Mouse (Mus musculus) lung, postnatal 0 days (tissue): ENCODE results near the gene Jph4. TPM values are rescaled to one million over a fixed set of nuclear protein-coding genes. Genes with fewer than 3 reads are reported as not detected.

Source experiments
- ATAC-seq: fragments of 200-750 bp; cut with Nextera tagmentation; 2 replicates; pipeline ENCODE4 v1.8.0; 2017; ENCODE audit warnings: moderate library complexity
- DNase-seq: peaks from one replicate; pipeline ENCODE4 v3.0.0-alpha.2; 2016; ENCODE audit warnings: low spot score
- H3K27ac ChIP-seq: fragments of 300-500 bp; sonication (generic); 2 replicates; pipeline ENCODE4 v1.5.1; 2014; ENCODE audit warnings: antibody characterized with exemption, mild to moderate bottlenecking, low read length, mixed read lengths
- H3K27me3 ChIP-seq: fragments of 300-500 bp; sonication (generic); replicated peaks from 2 replicates; pipeline ENCODE4 v1.6.1; 2014; ENCODE audit warnings: low read length, mixed read lengths; ENCODE audit not compliant: insufficient read depth
- H3K36me3 ChIP-seq: fragments of 300-500 bp; sonication (generic); 2 replicates; pipeline ENCODE4 v1.6.1; 2014; ENCODE audit warnings: low read length, mixed read lengths; ENCODE audit not compliant: insufficient read depth
- H3K4me1 ChIP-seq: fragments of 300-500 bp; sonication (generic); 2 replicates; pipeline ENCODE4 v1.6.1; 2014; ENCODE audit warnings: antibody characterized with exemption, low read depth, low read length, mixed read lengths; ENCODE audit not compliant: insufficient read depth
- H3K4me2 ChIP-seq: fragments of 300-500 bp; sonication (generic); replicated peaks from 2 replicates; pipeline ENCODE4 v1.6.1; 2014; ENCODE audit warnings: low read depth, mild to moderate bottlenecking, low read length, moderate library complexity, mixed read lengths
- H3K4me3 ChIP-seq: fragments of 300-500 bp; sonication (generic); 2 replicates; pipeline ENCODE4 v1.5.1; 2014; ENCODE audit warnings: low read depth, low read length
- H3K9ac ChIP-seq: fragments of 300-500 bp; sonication (generic); replicated peaks from 2 replicates; pipeline ENCODE4 v1.6.1; 2014; ENCODE audit warnings: low read depth, mild to moderate bottlenecking
- H3K9me3 ChIP-seq: fragments of 300-500 bp; sonication (generic); 2 replicates; pipeline ENCODE4 v1.6.1; 2016; ENCODE audit warnings: low read length, mixed read lengths
- CTCF ChIP-seq: IDR thresholded peaks from 2 replicates; pipeline ENCODE4 v1.5.1; 2016; ENCODE audit warnings: antibody characterized with exemption, mild to moderate bottlenecking
- EP300 ChIP-seq: IDR thresholded peaks from 2 replicates; pipeline ENCODE4 v1.6.1; 2016; ENCODE audit warnings: antibody characterized with exemption, mild to moderate bottlenecking, control low read depth
- WGBS: fragments of 180-500 bp; shearing (Covaris S2); extraction: QIAGEN DNeasy Blood & Tissue Kit; methylation state at CpG from one replicate; pipeline ENCODE4 v1.1.7; 2014; 5-methylcytosine and 5-hydroxymethylcytosine counted together
- polyA plus RNA-seq: library from polyadenylated mRNA; unstranded; fragments of >200 nt; fragmentation: Nextera tagmentation; extraction: Ambion mirVana; gene quantifications from 2 replicates; pipeline ENCODE4 v1.2.1, GENCODE M21; 2015

The Jph4 gene
- polyA plus RNA-seq, 1 experiment from 2014 or later, result 0.08 TPM

DNA sequence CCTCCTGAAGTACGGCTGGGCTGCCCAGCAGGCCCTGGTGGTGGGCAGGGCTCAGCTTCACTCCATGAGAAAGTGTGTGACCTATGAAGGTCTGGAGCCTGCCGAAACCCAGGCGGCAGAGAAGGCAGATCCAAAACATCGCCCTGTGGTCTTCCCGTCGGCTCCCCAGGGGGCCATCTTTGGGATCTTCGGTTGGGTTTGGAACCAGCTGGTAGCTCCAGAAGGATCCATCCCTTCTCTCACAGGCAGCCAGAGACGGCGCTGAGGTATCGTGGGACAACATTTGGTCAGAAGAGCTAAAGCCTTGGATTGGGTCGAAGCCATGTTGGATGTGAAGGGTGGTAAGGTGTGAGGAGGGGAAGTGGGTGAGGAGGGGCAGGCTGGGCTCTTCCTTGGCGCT, 42.3 kb downstream of the Jph4 start:
- no peak overlapping the region for H3K27ac ChIP-seq
- no peak overlapping the region for H3K4me2 ChIP-seq
- no peaks in the 10 kb centered on the region for H3K36me3 ChIP-seq
- ATAC-seq (no peak), DNase-seq (no peak)
- WGBS, result 96% methylated on average over 12 of the region's 12 CpGs
- H3K4me1 ChIP-seq, result 0 out of 2 replicates have a peak, but pooled peaks cover 6% of the 10 kb centered on the region
- no peaks in the 10 kb centered on the region for H3K27me3 ChIP-seq
- TF ChIP-seq EP300, result no peak
- H3K9ac ChIP-seq, result no peak overlapping the region
- no peak overlapping the region for H3K4me3 ChIP-seq
- no peaks in the 10 kb centered on the region for H3K9me3 ChIP-seq

DNA sequence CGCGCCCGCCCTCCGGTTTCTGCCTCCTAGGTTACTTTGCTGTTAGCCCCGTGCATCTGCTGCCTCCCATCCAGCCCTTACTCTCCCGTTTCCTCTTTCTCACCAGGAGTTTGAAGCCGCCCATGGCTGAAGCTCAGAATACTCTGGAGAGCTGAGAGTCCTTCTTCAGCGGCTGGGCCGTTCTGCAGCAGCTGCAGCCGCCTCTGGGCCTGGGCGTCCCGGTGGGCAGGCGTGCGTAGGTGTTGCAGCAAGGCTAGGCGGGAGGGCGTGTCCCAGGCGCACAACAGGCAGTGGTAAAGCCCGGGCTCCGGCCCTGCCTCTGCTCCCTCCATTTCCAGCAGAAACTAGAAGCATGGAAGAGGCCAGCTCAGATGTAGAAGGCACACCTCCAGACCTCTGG, 45.0 kb downstream of the Jph4 start:
- 34% methylated on average over 19 of the region's 19 CpGs for WGBS
- Histone ChIP-seq H3K27me3 (no peaks in the 10 kb centered on the region), H3K4me2 (no peak overlapping the region), H3K4me1 (no peaks in the 10 kb centered on the region), H3K27ac (no peak overlapping the region), H3K9me3 (no peaks in the 10 kb centered on the region), H3K36me3 (no peaks in the 10 kb centered on the region), H3K9ac (no peak overlapping the region), H3K4me3 (no peak overlapping the region)
- ATAC-seq (no peak), DNase-seq (no peak)
- TF ChIP-seq CTCF (no peak), EP300 (no peak)

DNA sequence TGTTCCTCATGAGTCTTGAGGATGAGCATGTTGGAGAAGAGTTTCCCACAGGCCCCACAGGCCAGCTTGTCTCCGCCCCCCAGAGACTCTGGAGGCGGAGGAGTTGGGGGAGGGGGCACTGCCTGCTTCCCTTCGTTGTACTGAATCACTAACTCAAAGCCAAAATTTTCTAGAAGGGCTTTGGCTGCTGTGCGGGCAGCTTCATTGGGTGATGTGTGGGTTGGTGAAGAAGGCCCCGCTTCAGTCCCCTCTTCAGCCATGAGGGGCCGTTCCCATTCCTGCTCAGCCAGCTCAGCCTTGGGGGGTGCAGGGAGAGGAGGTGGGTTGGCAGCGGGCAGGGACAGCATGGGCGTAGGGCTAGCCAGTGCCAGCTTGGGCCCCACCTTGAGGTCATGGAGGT, 50.7 kb downstream of the Jph4 start:
- H3K4me1 ChIP-seq, result no peaks in the 10 kb centered on the region
- H3K27me3 ChIP-seq, result no peaks in the 10 kb centered on the region
- no peak for TF ChIP-seq EP300
- no peak for TF ChIP-seq CTCF
- DNase-seq (no peak), ATAC-seq (no peak)
- no peak overlapping the region for H3K9ac ChIP-seq
- H3K4me3 ChIP-seq, result no peak overlapping the region
- H3K36me3 ChIP-seq, result no peaks in the 10 kb centered on the region
- no peaks in the 10 kb centered on the region for H3K9me3 ChIP-seq
- no peak overlapping the region for H3K27ac ChIP-seq
- H3K4me2 ChIP-seq, result no peak overlapping the region
- 87% methylated on average over 8 of the region's 8 CpGs for WGBS

DNA sequence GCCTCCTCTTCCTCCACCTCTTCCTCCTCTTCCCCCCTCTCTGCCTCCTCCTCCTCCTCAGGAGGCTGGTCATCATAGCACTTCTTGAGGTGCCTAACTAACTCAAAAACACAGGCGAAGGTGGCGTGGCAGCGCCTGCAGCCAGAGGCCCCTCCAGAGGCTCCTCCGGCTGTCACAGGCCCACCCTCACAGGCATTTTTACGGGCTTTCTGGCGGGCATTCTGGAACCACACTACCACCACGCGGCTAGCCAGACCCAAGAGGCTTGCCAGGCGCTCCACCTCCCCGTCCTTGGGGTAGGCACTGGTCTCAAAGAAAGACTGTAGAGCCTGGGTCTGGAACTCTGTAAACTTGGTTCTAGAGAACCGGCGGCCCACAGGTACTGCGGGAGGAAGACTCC, 51.3 kb downstream of the Jph4 start:
- H3K4me3 ChIP-seq, result no peak overlapping the region
- no peak for TF ChIP-seq EP300
- no peak for TF ChIP-seq CTCF
- no peak overlapping the region for H3K27ac ChIP-seq
- H3K9me3 ChIP-seq, result no peaks in the 10 kb centered on the region
- ATAC-seq (no peak), DNase-seq (no peak)
- H3K27me3 ChIP-seq, result no peaks in the 10 kb centered on the region
- H3K4me2 ChIP-seq, result no peak overlapping the region
- WGBS, result 89% methylated on average over 13 of the region's 13 CpGs
- no peaks in the 10 kb centered on the region for H3K36me3 ChIP-seq
- no peaks in the 10 kb centered on the region for H3K4me1 ChIP-seq
- H3K9ac ChIP-seq, result no peak overlapping the region

DNA sequence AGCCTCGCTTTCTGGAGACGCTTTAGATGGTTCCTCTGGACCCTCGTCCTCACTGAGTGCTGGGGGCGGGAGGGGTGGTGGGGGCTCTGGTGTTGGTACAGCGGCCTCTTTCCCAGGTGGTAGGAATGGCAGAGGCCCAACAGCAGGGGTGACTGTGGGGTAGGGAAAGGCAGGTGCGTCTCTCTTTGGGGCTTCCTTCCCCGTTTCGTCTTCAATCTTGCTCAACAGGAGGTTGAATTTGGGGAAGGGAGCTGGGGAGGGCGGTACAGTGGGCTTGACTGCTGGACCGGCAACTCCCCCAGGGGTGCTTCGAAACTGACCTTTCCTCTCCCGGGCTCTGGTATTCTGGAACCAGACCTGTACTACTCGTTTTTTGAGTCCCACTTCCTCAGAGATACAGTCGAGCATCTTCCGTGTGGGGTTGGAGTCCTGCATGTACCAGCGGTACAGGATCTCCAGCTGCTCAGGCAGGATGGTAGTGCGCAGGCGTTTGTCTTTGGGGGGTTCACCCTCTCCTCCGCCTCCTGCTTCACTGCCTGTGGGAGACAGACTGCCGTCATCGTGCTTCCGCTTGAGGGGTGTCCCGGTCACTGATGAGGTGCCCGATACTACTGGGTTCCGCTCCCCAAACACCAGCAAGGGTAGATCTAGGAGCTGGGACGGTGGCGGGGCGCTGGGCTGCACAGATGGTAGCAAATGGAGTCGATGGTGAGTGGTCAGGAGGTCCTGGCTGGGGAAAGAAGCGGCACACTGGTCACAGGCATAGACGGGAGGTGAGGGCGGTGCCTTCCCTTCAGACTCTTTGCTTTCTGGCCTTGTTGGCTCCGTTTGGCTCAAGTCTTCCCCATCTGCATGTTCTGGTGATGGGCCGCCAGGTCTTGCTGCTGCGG, 52.0 kb downstream of the Jph4 start:
- DNase-seq (no peak), ATAC-seq (no peak)
- Histone ChIP-seq H3K27me3 (no peaks in the 10 kb centered on the region), H3K36me3 (no peaks in the 10 kb centered on the region), H3K9ac (no peak overlapping the region), H3K4me3 (no peak overlapping the region), H3K4me2 (no peak overlapping the region), H3K4me1 (no peaks in the 10 kb centered on the region), H3K9me3 (no peaks in the 10 kb centered on the region), H3K27ac (no peak overlapping the region)
- 72% methylated on average over 35 of the region's 35 CpGs for WGBS
- TF ChIP-seq EP300, result no peak
- no peak for TF ChIP-seq CTCF

DNA sequence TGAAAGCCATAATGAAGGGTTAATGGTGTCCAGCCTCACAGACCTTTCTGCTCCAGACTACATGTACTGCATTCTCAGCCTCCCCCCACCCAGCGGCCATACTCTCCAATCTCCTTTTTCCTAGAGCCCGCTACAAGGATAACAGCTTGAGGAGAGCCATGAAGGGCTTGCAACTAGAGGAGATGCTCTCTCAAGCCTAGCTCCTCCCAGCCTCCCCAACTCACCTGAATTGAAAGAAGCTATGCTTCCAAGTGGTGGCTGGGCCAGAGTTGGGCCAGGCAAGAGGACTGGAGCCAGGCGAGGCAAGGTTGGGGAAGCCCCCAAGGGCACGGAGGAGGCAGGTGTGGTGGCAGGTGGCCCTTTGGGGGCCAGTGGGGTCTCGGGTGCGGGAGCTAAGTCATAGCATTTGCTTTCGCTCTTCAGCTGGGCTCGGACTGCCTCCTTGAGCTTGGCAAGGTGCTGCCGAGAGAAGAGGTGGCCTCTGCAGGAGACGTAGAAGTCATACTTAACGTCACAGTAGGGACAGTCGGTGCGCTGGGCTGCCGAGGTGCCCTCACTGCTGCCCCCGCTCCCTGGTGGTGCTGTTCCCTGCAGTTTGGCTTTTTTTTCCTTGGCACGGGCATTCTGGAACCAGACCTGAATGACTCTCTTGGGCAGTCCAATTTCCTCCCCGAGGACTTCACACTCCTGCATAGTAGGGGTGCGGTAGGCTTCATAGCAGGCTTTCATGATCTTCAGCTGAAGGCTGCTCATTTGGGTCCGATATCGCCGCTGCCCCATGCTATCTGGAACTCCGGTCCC, 53.0 kb downstream of the Jph4 start:
- ATAC-seq (no peak), DNase-seq (no peak)
- 78% methylated on average over 22 of the region's 22 CpGs for WGBS
- Histone ChIP-seq H3K36me3 (no peaks in the 10 kb centered on the region), H3K9me3 (no peaks in the 10 kb centered on the region), H3K9ac (no peak overlapping the region), H3K27me3 (no peaks in the 10 kb centered on the region), H3K4me2 (no peak overlapping the region), H3K4me3 (no peak overlapping the region), H3K27ac (no peak overlapping the region), H3K4me1 (no peaks in the 10 kb centered on the region)
- TF ChIP-seq EP300, result no peak
- no peak for TF ChIP-seq CTCF
